Mouse (Mus musculus): ENCODE measurements around the gene Agbl4. TPM values are rescaled to one million over a fixed set of nuclear protein-coding genes. Genes with fewer than 3 reads are reported as not detected.
A peak's percentile ranks its signal among the peaks of the same experiment; 100 is the strongest.

The Agbl4 gene
- 0.24 and 0.38 TPM in 2 replicates for polyA plus RNA-seq (2016; fragmentation: Nextera tagmentation; extraction: Ambion mirVana)

GRCm38 (mm10) chr4:110397618-110398045 is at the start of gene Agbl4:
Gene Agbl4 (plus strand): TSS chr4:110397661.
- Histone ChIP-seq H3K9ac (replicated peaks) (peak within 1 kb of the TSS; percentile 50; the same call in 1 of the 2 replicates), H3K4me2 (peak within 1 kb of the TSS; percentile 73), H3K4me3 (replicated peaks) (peak within 1 kb of the TSS; percentile 55), H3K9me3 (no peaks in the 10 kb centered on the region), H3K27ac (no peak within 1 kb of the TSS), H3K4me1 (replicated peaks) (no peaks in the 10 kb centered on the region), H3K36me3 (no peaks in the 10 kb centered on the region), H3K27me3 (no peaks in the 10 kb centered on the region)
- WGBS: under 1% methylated on average over 27 of the region's 27 CpGs
- peak; percentile 93; the same call in 1 of the 2 replicates for ATAC-seq (ENCODE audit: insufficient number of reproducible peaks, insufficient read depth, low FRiP score, low TSS enrichment, low read depth)

GRCm38 (mm10) chr4:110350856-110351177 is 46.6 kb upstream of the Agbl4 start:
- 0 out of 2 replicates have a peak, but pooled peaks have one; percentile 3 for ATAC-seq (ENCODE audit: insufficient number of reproducible peaks, insufficient read depth, low FRiP score, low TSS enrichment, low read depth)

GRCm38 (mm10) chr4:110351178-110352000 is 46.1 kb upstream of the Agbl4 start, which contains the start of gene Elavl4:
Gene Elavl4 (minus strand): TSS chr4:110351909.
- 0 out of 2 replicates have a peak, but pooled peaks cover 4% of the 10 kb centered on the region for H3K4me1 ChIP-seq (replicated peaks)
- 0% methylated on average over 75 of the region's 75 CpGs for WGBS
- H3K9me3 ChIP-seq: no peaks in the 10 kb centered on the region
- H3K27me3 ChIP-seq: no peaks in the 10 kb centered on the region
- peak within 1 kb of the TSS; percentile 70 for H3K9ac ChIP-seq (replicated peaks)
- H3K4me2 ChIP-seq: peak within 1 kb of the TSS; percentile 77
- no peaks in the 10 kb centered on the region for H3K36me3 ChIP-seq
- H3K4me3 ChIP-seq (replicated peaks): peak within 1 kb of the TSS; percentile 65
- H3K27ac ChIP-seq: peak within 1 kb of the TSS; percentile 79
- ATAC-seq (ENCODE audit: insufficient number of reproducible peaks, insufficient read depth, low FRiP score, low TSS enrichment, low read depth): peak; percentile 97

More at GRCm38 (mm10) chr4:110350856-110351177, 46.6 kb upstream of the Agbl4 start:
- Histone ChIP-seq H3K27me3 (no peaks in the 10 kb centered on the region), H3K4me1 (replicated peaks) (0 out of 2 replicates have a peak, but pooled peaks cover 4% of the 10 kb centered on the region), H3K27ac (no peak overlapping the region), H3K4me3 (replicated peaks) (peak overlapping the region; percentile 65), H3K9ac (replicated peaks) (peak overlapping the region; percentile 70), H3K36me3 (no peaks in the 10 kb centered on the region), H3K9me3 (no peaks in the 10 kb centered on the region), H3K4me2 (peak overlapping the region; percentile 77)
- 10% methylated on average over 6 of the region's 6 CpGs for WGBS

GRCm38 (mm10) chr4:110352001-110352369 is 45.5 kb upstream of the Agbl4 start:
- 11% methylated on average over 5 of the region's 5 CpGs for WGBS
- Histone ChIP-seq H3K9ac (replicated peaks) (peak overlapping the region; percentile 70), H3K4me1 (replicated peaks) (0 out of 2 replicates have a peak, but pooled peaks cover 4% of the 10 kb centered on the region), H3K4me2 (peak overlapping the region; percentile 77), H3K4me3 (replicated peaks) (peak overlapping the region; percentile 65), H3K27ac (no peak overlapping the region), H3K36me3 (no peaks in the 10 kb centered on the region), H3K27me3 (no peaks in the 10 kb centered on the region), H3K9me3 (no peaks in the 10 kb centered on the region)
- peak; percentile 23 for ATAC-seq (ENCODE audit: insufficient number of reproducible peaks, insufficient read depth, low FRiP score, low TSS enrichment, low read depth)

GRCm38 (mm10) chr4:110360568-110360967 is 36.9 kb upstream of the Agbl4 start:
- Histone ChIP-seq H3K27me3 (no peaks in the 10 kb centered on the region), H3K4me3 (replicated peaks) (no peak overlapping the region), H3K4me2 (no peak overlapping the region), H3K36me3 (no peaks in the 10 kb centered on the region), H3K9ac (replicated peaks) (no peak overlapping the region), H3K9me3 (no peaks in the 10 kb centered on the region), H3K27ac (no peak overlapping the region), H3K4me1 (replicated peaks) (no peaks in the 10 kb centered on the region)
- WGBS: 80% methylated on average over 2 of the region's 2 CpGs
- no peak for ATAC-seq (ENCODE audit: insufficient number of reproducible peaks, insufficient read depth, low FRiP score, low TSS enrichment, low read depth)

GRCm38 (mm10) chr4:110396221-110396620 is 1.2 kb upstream of the Agbl4 start:
- H3K9ac ChIP-seq (replicated peaks): no peak overlapping the region
- no peaks in the 10 kb centered on the region for H3K27me3 ChIP-seq
- H3K4me1 ChIP-seq (replicated peaks): no peaks in the 10 kb centered on the region
- no peak for ATAC-seq (ENCODE audit: insufficient number of reproducible peaks, insufficient read depth, low FRiP score, low TSS enrichment, low read depth)
- no peak overlapping the region for H3K4me2 ChIP-seq
- no peak overlapping the region for H3K4me3 ChIP-seq (replicated peaks)
- 72% methylated on average over 5 of the region's 5 CpGs for WGBS
- no peak overlapping the region for H3K27ac ChIP-seq
- H3K9me3 ChIP-seq: no peaks in the 10 kb centered on the region
- no peaks in the 10 kb centered on the region for H3K36me3 ChIP-seq

- Histone ChIP-seq H3K9me3 (no peaks in the 10 kb centered on the region), H3K27ac (no peak overlapping the region), H3K4me2 (no peak overlapping the region), H3K4me1 (replicated peaks) (no peaks in the 10 kb centered on the region), H3K4me3 (replicated peaks) (no peak overlapping the region), H3K27me3 (no peaks in the 10 kb centered on the region), H3K36me3 (no peaks in the 10 kb centered on the region), H3K9ac (replicated peaks) (no peak overlapping the region)
- ATAC-seq (ENCODE audit: insufficient number of reproducible peaks, insufficient read depth, low FRiP score, low TSS enrichment, low read depth): no peak
- WGBS: 89% methylated on average over 2 of the region's 2 CpGs
Measured at GRCm38 (mm10) chr4:110420306-110420705, 22.8 kb downstream of the Agbl4 start.

- no peaks in the 10 kb centered on the region for H3K9me3 ChIP-seq
- H3K27me3 ChIP-seq: no peaks in the 10 kb centered on the region
- no peak overlapping the region for H3K27ac ChIP-seq
- H3K4me1 ChIP-seq (replicated peaks): no peaks in the 10 kb centered on the region
- H3K4me3 ChIP-seq (replicated peaks): no peak overlapping the region
- H3K36me3 ChIP-seq: no peaks in the 10 kb centered on the region
- H3K9ac ChIP-seq (replicated peaks): no peak overlapping the region
- H3K4me2 ChIP-seq: no peak overlapping the region
- no peak for ATAC-seq (ENCODE audit: insufficient number of reproducible peaks, insufficient read depth, low FRiP score, low TSS enrichment, low read depth)
Measured at GRCm38 (mm10) chr4:110427653-110428052, 30.2 kb downstream of the Agbl4 start.

GRCm38 (mm10) chr4:110494371-110494770 is 96.9 kb downstream of the Agbl4 start:
- H3K36me3 ChIP-seq: no peaks in the 10 kb centered on the region
- no peaks in the 10 kb centered on the region for H3K9me3 ChIP-seq
- no peaks in the 10 kb centered on the region for H3K27me3 ChIP-seq
- 57% methylated on average over 1 of the region's 1 CpGs for WGBS
- H3K4me2 ChIP-seq: no peak overlapping the region
- no peak for ATAC-seq (ENCODE audit: insufficient number of reproducible peaks, insufficient read depth, low FRiP score, low TSS enrichment, low read depth)
- no peaks in the 10 kb centered on the region for H3K4me1 ChIP-seq (replicated peaks)
- H3K4me3 ChIP-seq (replicated peaks): no peak overlapping the region
- no peak overlapping the region for H3K27ac ChIP-seq
- no peak overlapping the region for H3K9ac ChIP-seq (replicated peaks)

GRCm38 (mm10) chr4:110529804-110530203 is 132.3 kb downstream of the Agbl4 start:
- 79% methylated on average over 4 of the region's 4 CpGs for WGBS
- no peaks in the 10 kb centered on the region for H3K27me3 ChIP-seq
- H3K4me1 ChIP-seq (replicated peaks): no peaks in the 10 kb centered on the region
- no peaks in the 10 kb centered on the region for H3K36me3 ChIP-seq
- no peak overlapping the region for H3K4me3 ChIP-seq (replicated peaks)
- H3K4me2 ChIP-seq: no peak overlapping the region
- no peak overlapping the region for H3K27ac ChIP-seq
- H3K9ac ChIP-seq (replicated peaks): no peak overlapping the region
- ATAC-seq (ENCODE audit: insufficient number of reproducible peaks, insufficient read depth, low FRiP score, low TSS enrichment, low read depth): no peak
- H3K9me3 ChIP-seq: no peaks in the 10 kb centered on the region

- Histone ChIP-seq H3K36me3 (no peaks in the 10 kb centered on the region), H3K9me3 (no peaks in the 10 kb centered on the region), H3K27ac (no peak overlapping the region), H3K4me2 (no peak overlapping the region), H3K4me1 (replicated peaks) (no peaks in the 10 kb centered on the region), H3K9ac (replicated peaks) (no peak overlapping the region), H3K27me3 (no peaks in the 10 kb centered on the region), H3K4me3 (replicated peaks) (no peak overlapping the region)
- no peak for ATAC-seq (ENCODE audit: insufficient number of reproducible peaks, insufficient read depth, low FRiP score, low TSS enrichment, low read depth)
- WGBS: 70% methylated on average over 3 of the region's 3 CpGs
Measured at GRCm38 (mm10) chr4:110549223-110549622, 151.8 kb downstream of the Agbl4 start.
